Mouse (Mus musculus) kidney, adult 2 months (tissue): ENCODE measurements around the gene 1700092M07Rik. TPM values are rescaled to one million over a fixed set of nuclear protein-coding genes. Genes with fewer than 3 reads are reported as not detected.

ENCODE experiments used
- DNase-seq: peaks from one replicate; pipeline ENCODE4 v3.0.0; 2021
- H3K27ac ChIP-seq: fragments of 200-500 bp; 2 replicates; pipeline ENCODE4 v1.5.1; 2012; ENCODE audit warnings: low read depth, low read length, control low read depth, inconsistent platforms; ENCODE audit not compliant: insufficient read depth
- H3K27me3 ChIP-seq: fragments of 200-500 bp; replicated peaks from 2 replicates; pipeline ENCODE4 v1.6.1; 2012; ENCODE audit warnings: mild to moderate bottlenecking, moderate library complexity, low read length, inconsistent platforms; ENCODE audit not compliant: control insufficient read depth, insufficient read depth
- H3K36me3 ChIP-seq: fragments of 200-500 bp; 2 replicates; pipeline ENCODE4 v1.6.1; 2012; ENCODE audit warnings: mild to moderate bottlenecking, moderate library complexity, low read length, inconsistent platforms; ENCODE audit not compliant: control insufficient read depth, insufficient read depth
- H3K4me1 ChIP-seq: fragments of 200-500 bp; 2 replicates; pipeline ENCODE4 v1.6.1; 2011; ENCODE audit warnings: low read length; ENCODE audit not compliant: control insufficient read depth, insufficient read depth
- H3K4me3 ChIP-seq: fragments of 200-500 bp; 2 replicates; pipeline ENCODE4 v1.5.1; 2011; ENCODE audit warnings: mild to moderate bottlenecking, low read depth, low read length, control low read depth; ENCODE audit not compliant: insufficient read depth
- CTCF ChIP-seq: fragments of 200-500 bp; conservative IDR thresholded peaks from 2 replicates; pipeline ENCODE4 v1.5.1; 2011; ENCODE audit warnings: low read depth, mild to moderate bottlenecking, control low read depth, low read length, moderate library complexity, mixed read lengths; ENCODE audit not compliant: insufficient read depth, insufficient read length
- POLR2A ChIP-seq: fragments of 200-500 bp; IDR thresholded peaks from one replicate; pipeline ENCODE4 v1.6.1; 2011; ENCODE audit warnings: low read depth, low read length, control low read depth
- WGBS: fragments of 180-500 bp; shearing (Covaris S2); methylation state at CpG from one replicate; pipeline ENCODE4 v1.1.7; 2018; 5-methylcytosine and 5-hydroxymethylcytosine counted together
- polyA plus RNA-seq: library from polyadenylated mRNA; depleted of rRNA; stranded (reverse); fragments of >200 nt; gene quantifications from 2 replicates; pipeline ENCODE4 v1.2.3, GENCODE M21; 2012

The 1700092M07Rik gene
- polyA plus RNA-seq, 1 experiment = 0.39 TPM

DNA sequence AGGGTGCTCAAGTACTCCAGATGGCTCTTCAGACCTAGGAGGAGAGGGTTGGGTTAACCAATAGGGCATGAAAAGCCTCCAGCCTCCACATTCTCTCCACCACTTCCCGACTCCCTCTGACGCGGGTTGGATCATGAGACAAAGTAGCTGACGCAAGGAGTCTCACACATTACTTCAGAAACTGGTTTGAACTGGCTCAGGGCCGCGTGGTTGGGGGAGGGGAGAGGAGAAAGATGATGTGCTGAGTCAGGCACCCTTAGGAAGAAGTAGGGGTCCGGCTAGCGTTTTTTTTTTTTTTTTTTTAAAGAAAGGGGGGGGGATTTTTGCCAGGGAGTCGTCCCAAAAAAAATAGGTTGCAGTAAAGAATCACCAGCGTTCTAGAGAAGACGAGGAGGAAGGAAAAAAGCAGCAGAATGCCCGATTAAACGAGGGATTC lies 27.6 kb upstream of the 1700092M07Rik start:
- no peak for TF ChIP-seq CTCF
- TF ChIP-seq POLR2A = no peak
- peak; percentile 91 for DNase-seq
- Histone ChIP-seq H3K36me3 (peaks cover 3% of the 10 kb centered on the region), H3K4me1 (peaks cover 9% of the 10 kb centered on the region; the same call in 1 of the 2 replicates), H3K4me3 (peak overlapping the region; percentile 81), H3K27me3 (no peaks in the 10 kb centered on the region), H3K27ac (peak overlapping the region; percentile 83)
- WGBS = under 1% methylated on average over 13 of the region's 13 CpGs

GRCm38 (mm10) chr19:8713306-8713996 lies 27.1 kb upstream of the 1700092M07Rik start:
- H3K27ac ChIP-seq = peak overlapping the region; percentile 83
- H3K36me3 ChIP-seq = peaks cover 3% of the 10 kb centered on the region; the same call in 1 of the 2 replicates
- WGBS = under 1% methylated on average over 51 of the region's 51 CpGs
- H3K4me3 ChIP-seq = peak overlapping the region; percentile 81
- peak; percentile 96 for DNase-seq
- H3K4me1 ChIP-seq = peaks cover 9% of the 10 kb centered on the region; the same call in 1 of the 2 replicates
- no peaks in the 10 kb centered on the region for H3K27me3 ChIP-seq
- TF ChIP-seq CTCF (peak; percentile 72), POLR2A (peak; percentile 99)

- Histone ChIP-seq H3K36me3 (peaks cover 3% of the 10 kb centered on the region; the same call in 1 of the 2 replicates), H3K27me3 (no peaks in the 10 kb centered on the region), H3K4me3 (peak overlapping the region; percentile 81), H3K4me1 (peaks cover 9% of the 10 kb centered on the region; the same call in 1 of the 2 replicates), H3K27ac (peak overlapping the region; percentile 83; the same call in 1 of the 2 replicates)
- TF ChIP-seq POLR2A (no peak), CTCF (no peak)
- WGBS = 5% methylated on average over 13 of the region's 13 CpGs
- no peak for DNase-seq
Observed at GRCm38 (mm10) chr19:8713997-8714652, 26.4 kb upstream of the 1700092M07Rik start.

- H3K4me3 ChIP-seq = no peak overlapping the region
- DNase-seq = peak; percentile 65
- WGBS = 64% methylated on average over 10 of the region's 10 CpGs
- H3K36me3 ChIP-seq = peaks cover 3% of the 10 kb centered on the region; the same call in 1 of the 2 replicates
- H3K27ac ChIP-seq = peak overlapping the region; percentile 35; the same call in 1 of the 2 replicates
- no peaks in the 10 kb centered on the region for H3K27me3 ChIP-seq
- H3K4me1 ChIP-seq = peaks cover 9% of the 10 kb centered on the region; the same call in 1 of the 2 replicates
- no peak for TF ChIP-seq CTCF
- no peak for TF ChIP-seq POLR2A
Observed at GRCm38 (mm10) chr19:8714653-8715481, 25.7 kb upstream of the 1700092M07Rik start.

- no peak for DNase-seq
- no peaks in the 10 kb centered on the region for H3K27me3 ChIP-seq
- no peak overlapping the region for H3K4me3 ChIP-seq
- 86% methylated on average over 10 of the region's 10 CpGs for WGBS
- TF ChIP-seq CTCF (no peak), POLR2A (no peak)
- no peaks in the 10 kb centered on the region for H3K36me3 ChIP-seq
- H3K4me1 ChIP-seq = peaks cover 9% of the 10 kb centered on the region; the same call in 1 of the 2 replicates
- H3K27ac ChIP-seq = no peak overlapping the region
Observed at GRCm38 (mm10) chr19:8715868-8716766, 24.4 kb upstream of the 1700092M07Rik start.

DNA sequence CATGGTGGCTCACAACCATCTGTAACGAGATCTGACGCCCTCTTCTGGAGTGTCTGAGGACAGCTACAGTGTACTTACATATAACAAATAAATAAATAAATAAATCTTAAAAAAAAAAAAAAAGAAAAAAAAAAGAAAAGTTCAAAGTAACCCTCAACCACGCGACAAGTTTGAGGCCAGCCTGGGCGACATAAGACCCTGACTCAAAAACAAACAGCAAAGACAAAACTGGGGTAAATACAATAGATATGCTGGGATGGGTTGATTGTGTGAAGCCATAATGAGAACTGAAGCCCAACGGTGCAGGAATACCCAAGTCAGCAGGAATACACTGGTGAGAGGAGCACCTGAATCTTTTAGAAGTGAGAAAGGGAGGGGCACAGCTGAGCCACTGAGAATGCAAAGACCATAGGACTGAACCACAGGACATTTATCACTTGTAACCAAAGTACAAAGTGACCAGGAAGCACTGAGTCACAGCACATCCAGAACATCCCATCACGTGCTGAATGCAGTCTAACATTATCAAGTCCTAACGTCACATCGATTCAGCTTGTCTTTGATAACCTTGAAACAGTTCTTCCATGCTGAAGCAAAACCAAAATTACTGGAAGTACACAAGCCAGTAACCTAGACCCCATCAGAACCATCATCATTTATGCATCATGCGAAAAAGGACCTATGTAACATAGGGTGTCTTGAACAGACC lies 23.6 kb upstream of the 1700092M07Rik start:
- Histone ChIP-seq H3K4me3 (no peak overlapping the region), H3K27ac (no peak overlapping the region), H3K27me3 (no peaks in the 10 kb centered on the region), H3K4me1 (peaks cover 4% of the 10 kb centered on the region; the same call in 1 of the 2 replicates), H3K36me3 (no peaks in the 10 kb centered on the region)
- no peak for DNase-seq
- TF ChIP-seq POLR2A = no peak
- TF ChIP-seq CTCF = no peak
- WGBS = 84% methylated on average over 9 of the region's 10 CpGs
